Mouse (Mus musculus) limb, embryonic 14.5 days (tissue): ENCODE data around the gene Dgat2. TPM values are rescaled to one million over a fixed set of nuclear protein-coding genes. Genes with fewer than 3 reads are reported as not detected.

Source experiments
- ATAC-seq: fragments of 200-750 bp; cut with Nextera tagmentation; 2 replicates; pipeline ENCODE4 v1.8.0; 2017; ENCODE audit warnings: low read depth, moderate number of reproducible peaks, moderate TSS enrichment; ENCODE audit not compliant: low FRiP score
- DNase-seq: peaks from one replicate; pipeline ENCODE4 v3.0.0-alpha.2; 2015; ENCODE audit warnings: low spot score
- H3K27ac ChIP-seq: fragments of 300-500 bp; sonication (generic); replicated peaks from 2 replicates; pipeline ENCODE4 v1.5.1; 2014; ENCODE audit warnings: low read depth, mild to moderate bottlenecking, low read length, moderate library complexity, mixed read lengths
- H3K27me3 ChIP-seq: fragments of 300-500 bp; sonication (generic); 2 replicates; pipeline ENCODE4 v1.6.1; 2014; ENCODE audit warnings: low read length, mixed read lengths; ENCODE audit not compliant: control insufficient read depth, insufficient read depth
- H3K36me3 ChIP-seq: fragments of 300-500 bp; sonication (generic); 2 replicates; pipeline ENCODE4 v1.6.1; 2014; ENCODE audit warnings: mild to moderate bottlenecking, low read length, moderate library complexity, mixed read lengths; ENCODE audit not compliant: control insufficient read depth, insufficient read depth
- H3K4me1 ChIP-seq: fragments of 300-500 bp; sonication (generic); 2 replicates; pipeline ENCODE4 v1.6.1; 2014; ENCODE audit warnings: antibody characterized with exemption, low read length, mixed read lengths; ENCODE audit not compliant: control insufficient read depth, insufficient read depth
- H3K4me2 ChIP-seq: fragments of 300-500 bp; sonication (generic); replicated peaks from 2 replicates; pipeline ENCODE4 v1.6.1; 2014; ENCODE audit warnings: low read depth, mild to moderate bottlenecking, low read length, moderate library complexity; ENCODE audit not compliant: severe bottlenecking
- H3K4me3 ChIP-seq: fragments of 300-500 bp; sonication (generic); replicated peaks from 2 replicates; pipeline ENCODE4 v1.5.1; 2014; ENCODE audit warnings: low read length
- H3K9ac ChIP-seq: fragments of 300-500 bp; sonication (generic); 2 replicates; pipeline ENCODE4 v1.6.1; 2014; ENCODE audit warnings: mild to moderate bottlenecking, low read depth, low read length, moderate library complexity; ENCODE audit not compliant: severe bottlenecking
- H3K9me3 ChIP-seq: fragments of 300-500 bp; sonication (generic); 2 replicates; pipeline ENCODE4 v1.6.1; 2016; ENCODE audit warnings: low read length; ENCODE audit not compliant: control insufficient read depth
- POLR2A ChIP-seq: fragments of 200-500 bp; IDR thresholded peaks from 2 replicates; pipeline ENCODE4 v1.8.0; 2012; ENCODE audit warnings: inconsistent platforms, mild to moderate bottlenecking, moderate library complexity, borderline replicate concordance; ENCODE audit not compliant: insufficient read depth, insufficient read length; ENCODE audit errors: extremely low read depth
- WGBS: fragments of 180-500 bp; shearing (Covaris S2); extraction: QIAGEN DNeasy Blood & Tissue Kit; methylation state at CpG from one replicate; pipeline ENCODE4 v1.1.7; 2014; 5-methylcytosine and 5-hydroxymethylcytosine counted together
- polyA plus RNA-seq, 2 experiments: library from polyadenylated mRNA; depleted of rRNA in 1 of 2; stranded (reverse) in 1 of 2; unstranded in 1 of 2; fragments of >200 nt; fragmentation: Nextera tagmentation in 1 of 2; extraction: Ambion mirVana in 1 of 2; gene quantifications; 2 replicates each; pipeline versions ENCODE4 v1.2.1 to v1.2.3; 2012 to 2014

Dgat2 gene
- polyA plus RNA-seq, 2 experiments: 23.5 to 42.3 TPM

GRCm38 (mm10) chr7:99159446-99159845 lies 23.1 kb downstream of the Dgat2 start:
- 86% methylated on average over 2 of the region's 2 CpGs for WGBS
- no peaks in the 10 kb centered on the region for H3K36me3 ChIP-seq
- no peaks in the 10 kb centered on the region for H3K9me3 ChIP-seq
- ATAC-seq (no peak), DNase-seq (no peak)
- H3K27ac ChIP-seq: no peak overlapping the region
- no peak overlapping the region for H3K9ac ChIP-seq
- no peak for TF ChIP-seq POLR2A
- H3K4me3 ChIP-seq: no peak overlapping the region
- peaks cover 7% of the 10 kb centered on the region for H3K4me1 ChIP-seq
- H3K27me3 ChIP-seq: no peaks in the 10 kb centered on the region
- no peak overlapping the region for H3K4me2 ChIP-seq

- H3K4me3 ChIP-seq: no peak overlapping the region
- DNase-seq: no peak
- ATAC-seq: no peak
- no peaks in the 10 kb centered on the region for H3K9me3 ChIP-seq
- no peak for TF ChIP-seq POLR2A
- no peak overlapping the region for H3K27ac ChIP-seq
- no peak overlapping the region for H3K9ac ChIP-seq
- peaks cover 7% of the 10 kb centered on the region for H3K4me1 ChIP-seq
- H3K27me3 ChIP-seq: no peaks in the 10 kb centered on the region
- H3K36me3 ChIP-seq: no peaks in the 10 kb centered on the region
- 82% methylated on average over 5 of the region's 5 CpGs for WGBS
- H3K4me2 ChIP-seq: no peak overlapping the region
These were observed 23.6 kb downstream of the Dgat2 start for GRCm38 (mm10) chr7:99158904-99159303.

GRCm38 (mm10) chr7:99158011-99158410 lies 24.5 kb downstream of the Dgat2 start:
- Histone ChIP-seq H3K4me1 (peaks cover 7% of the 10 kb centered on the region), H3K4me3 (no peak overlapping the region), H3K4me2 (no peak overlapping the region), H3K9me3 (no peaks in the 10 kb centered on the region), H3K9ac (no peak overlapping the region), H3K36me3 (no peaks in the 10 kb centered on the region), H3K27ac (no peak overlapping the region), H3K27me3 (no peaks in the 10 kb centered on the region)
- ATAC-seq (no peak), DNase-seq (no peak)
- TF ChIP-seq POLR2A: no peak
- WGBS: 87% methylated on average over 8 of the region's 8 CpGs

- no peaks in the 10 kb centered on the region for H3K36me3 ChIP-seq
- no peak overlapping the region for H3K9ac ChIP-seq
- TF ChIP-seq POLR2A: no peak
- H3K27ac ChIP-seq: no peak overlapping the region
- DNase-seq (no peak), ATAC-seq (no peak)
- peaks cover 7% of the 10 kb centered on the region for H3K4me1 ChIP-seq
- no peak overlapping the region for H3K4me3 ChIP-seq
- no peak overlapping the region for H3K4me2 ChIP-seq
- H3K27me3 ChIP-seq: no peaks in the 10 kb centered on the region
- no peaks in the 10 kb centered on the region for H3K9me3 ChIP-seq
- 88% methylated on average over 10 of the region's 10 CpGs for WGBS
These were observed 25.8 kb downstream of the Dgat2 start for GRCm38 (mm10) chr7:99156737-99157136.

- 17% methylated on average over 17 of the region's 17 CpGs for WGBS
- no peak overlapping the region for H3K27ac ChIP-seq
- H3K4me2 ChIP-seq: peak overlapping the region; percentile 48
- no peaks in the 10 kb centered on the region for H3K27me3 ChIP-seq
- H3K9me3 ChIP-seq: no peaks in the 10 kb centered on the region
- TF ChIP-seq POLR2A: no peak
- 0 out of 2 replicates have a peak overlapping the region, but pooled peaks have one; percentile 9 for H3K4me3 ChIP-seq
- H3K4me1 ChIP-seq: peaks cover 7% of the 10 kb centered on the region
- peak overlapping the region; percentile 22; the same call in 1 of the 2 replicates for H3K9ac ChIP-seq
- no peaks in the 10 kb centered on the region for H3K36me3 ChIP-seq
- ATAC-seq: peak; percentile 70
- DNase-seq: peak; percentile 58
These were observed 26.9 kb downstream of the Dgat2 start for GRCm38 (mm10) chr7:99155311-99156289.
